Mouse (Mus musculus): ENCODE data around the gene Ap5m1.
"Not testable (repeated sequence)": the region's sequence is repeated elsewhere in the genome, so short reads cannot be mapped to it uniquely, and the experiment has no call there.

Ap5m1 gene

DNA sequence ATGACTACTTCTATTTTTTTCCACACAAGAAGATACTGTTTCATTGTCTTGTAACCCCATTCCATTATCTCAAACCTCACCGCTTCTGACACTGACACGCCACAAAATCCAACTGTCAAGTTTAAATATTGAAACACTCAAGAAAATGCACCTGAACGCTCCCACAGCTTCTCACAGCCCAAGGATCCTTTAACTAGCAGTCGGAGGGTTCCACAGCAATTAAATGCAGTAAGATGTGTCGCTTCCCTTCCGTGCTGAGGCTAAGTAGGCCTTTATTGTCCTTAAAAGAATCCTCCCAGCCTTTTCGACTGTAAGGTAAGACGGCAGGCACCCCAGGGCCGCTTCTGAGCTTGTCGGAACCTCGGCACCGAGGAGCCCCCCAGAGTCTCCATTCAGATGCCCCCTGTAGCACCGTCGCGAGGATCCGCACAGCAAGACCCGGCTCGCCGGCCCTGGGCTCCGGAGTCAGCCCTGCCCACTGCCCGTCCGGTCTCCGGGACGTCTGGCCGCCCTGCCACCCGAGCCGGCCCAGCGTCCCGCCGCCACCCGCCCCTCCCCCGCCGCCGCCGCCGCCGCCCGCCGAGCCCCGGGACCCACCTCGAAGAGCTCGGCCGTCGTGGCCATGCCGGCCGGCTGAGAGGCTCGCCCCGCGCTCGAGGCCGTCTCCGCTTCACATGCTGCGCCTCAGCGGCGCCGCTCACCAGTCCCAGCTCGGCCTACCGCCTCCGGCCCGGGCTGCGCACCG, at the start of gene Ap5m1:
Ap5m1 (plus strand) TSS at position 569 of the 745 bp plus-strand sequence.
- peak; percentile 35 for DNase-seq (ENCODE audit: low spot score)

DNA sequence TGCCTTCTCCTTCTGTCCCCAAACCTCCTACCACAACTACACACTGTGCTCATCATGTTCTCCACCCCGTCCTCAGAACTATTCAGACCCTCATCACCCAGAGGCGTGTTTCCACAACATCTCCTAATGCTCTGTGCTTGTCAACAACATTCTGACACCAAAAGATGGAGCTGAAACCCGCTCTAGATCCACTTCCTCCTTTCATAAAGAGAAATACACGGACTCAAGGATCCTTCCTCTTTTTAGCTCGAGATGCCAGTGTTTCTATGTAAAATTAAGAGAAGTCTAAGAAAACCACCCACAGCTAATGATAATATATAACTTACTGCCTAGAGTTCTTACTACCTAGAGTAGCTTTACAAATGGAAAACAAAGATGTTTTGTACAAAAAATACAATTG, 46.1 kb upstream of the Ap5m1 start:
- DNase-seq (ENCODE audit: low spot score) = no peak

DNA sequence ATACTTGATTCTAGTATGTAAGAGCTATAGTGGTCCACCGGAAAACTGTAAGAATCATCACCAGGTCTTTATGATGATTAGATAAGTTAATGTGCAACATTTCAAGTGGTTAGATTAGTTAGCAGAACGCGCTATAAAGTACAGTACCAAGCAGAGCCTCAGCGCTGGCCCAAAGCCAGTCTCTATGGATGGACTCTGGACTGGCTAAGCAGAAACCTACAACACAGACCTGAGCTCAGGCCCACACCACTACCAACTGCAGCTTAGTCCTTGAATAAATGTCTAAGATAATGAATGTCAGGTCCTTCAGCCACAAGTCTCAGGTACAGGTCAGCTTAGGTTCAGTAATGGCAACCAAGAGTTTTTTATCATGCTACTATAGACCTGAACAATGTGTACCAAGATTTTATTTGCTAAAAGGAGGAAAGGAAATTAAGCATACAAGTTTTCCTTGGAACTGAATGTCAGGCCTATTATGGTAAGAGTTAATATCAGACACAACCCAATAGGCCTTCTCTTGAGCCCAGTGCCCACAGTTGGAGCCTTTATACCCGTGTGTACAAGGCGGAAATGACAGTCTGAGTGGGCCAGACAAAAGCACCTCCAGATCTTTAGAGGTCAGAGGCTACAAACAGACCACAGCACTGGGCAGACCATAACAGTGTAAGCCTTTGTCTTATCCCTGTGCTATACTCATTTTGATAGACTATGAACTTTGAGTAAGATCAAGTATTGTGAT, 38.7 kb upstream of the Ap5m1 start:
- DNase-seq (ENCODE audit: low spot score) = no peak

DNA sequence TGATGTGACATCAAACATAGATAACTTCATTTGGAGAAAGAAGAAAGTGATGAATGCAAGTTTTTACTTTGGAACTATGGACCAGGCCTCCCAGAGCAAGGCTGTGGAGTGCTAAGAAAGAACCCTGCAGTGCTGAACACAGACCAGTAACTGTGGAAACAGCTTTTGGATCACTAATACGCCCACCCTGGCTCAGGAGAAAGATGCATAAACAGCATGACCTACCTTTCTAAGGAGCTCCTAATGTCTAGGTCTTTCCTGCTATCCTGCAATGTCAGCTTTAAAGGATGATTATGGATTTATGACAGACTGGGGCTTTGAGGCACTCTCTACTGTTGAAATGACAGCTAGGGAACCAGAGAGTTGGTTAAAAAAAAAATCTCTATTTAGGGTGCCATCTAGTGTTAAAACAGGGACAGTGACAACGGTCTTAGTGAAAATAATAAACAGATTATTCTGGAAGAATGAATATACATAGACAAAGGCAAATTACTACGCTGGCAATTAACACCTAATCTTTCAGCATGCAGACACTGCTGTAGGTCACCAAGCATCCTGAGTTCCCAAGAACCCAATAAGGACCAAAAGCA, 38.0 kb upstream of the Ap5m1 start:
- DNase-seq (ENCODE audit: low spot score) = no peak

DNA sequence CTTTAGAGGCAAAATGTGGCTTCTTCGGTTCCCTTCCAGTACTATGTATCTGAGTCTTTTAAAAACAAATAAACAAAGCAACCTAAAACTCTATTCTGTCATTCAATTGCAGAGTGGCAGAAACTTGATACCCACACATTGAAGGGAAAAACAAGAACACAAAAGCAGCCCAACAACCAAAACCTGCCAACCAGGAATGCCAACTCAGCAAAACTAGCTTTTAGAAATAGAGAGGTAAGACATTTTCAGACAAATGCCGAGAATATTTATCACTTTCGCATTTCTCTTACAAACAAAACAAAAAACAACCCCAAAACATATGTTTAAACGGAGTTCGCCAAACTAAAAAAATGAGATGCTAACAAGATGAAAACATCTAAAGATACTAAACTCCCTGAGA, 36.9 kb upstream of the Ap5m1 start:
- no peak for DNase-seq (ENCODE audit: low spot score)

DNA sequence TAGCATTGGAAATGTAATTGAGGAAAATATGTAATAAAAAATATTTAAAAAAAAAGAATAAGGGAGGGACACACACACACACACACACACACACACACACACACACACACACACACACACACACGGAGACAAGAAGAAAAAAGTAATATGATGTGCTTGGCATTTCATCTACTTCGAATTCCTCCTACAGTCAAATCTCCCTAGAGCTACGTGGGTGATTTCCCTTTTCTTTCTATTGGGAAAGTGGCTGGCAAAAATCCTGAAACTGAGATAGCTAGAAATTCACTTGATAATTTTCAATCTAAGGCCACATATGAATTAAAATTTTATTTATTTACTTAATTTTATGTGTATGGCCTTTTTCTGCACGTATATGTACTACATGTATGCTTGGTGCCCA, 20.3 kb upstream of the Ap5m1 start:
- DNase-seq (ENCODE audit: low spot score) = no peak

DNA sequence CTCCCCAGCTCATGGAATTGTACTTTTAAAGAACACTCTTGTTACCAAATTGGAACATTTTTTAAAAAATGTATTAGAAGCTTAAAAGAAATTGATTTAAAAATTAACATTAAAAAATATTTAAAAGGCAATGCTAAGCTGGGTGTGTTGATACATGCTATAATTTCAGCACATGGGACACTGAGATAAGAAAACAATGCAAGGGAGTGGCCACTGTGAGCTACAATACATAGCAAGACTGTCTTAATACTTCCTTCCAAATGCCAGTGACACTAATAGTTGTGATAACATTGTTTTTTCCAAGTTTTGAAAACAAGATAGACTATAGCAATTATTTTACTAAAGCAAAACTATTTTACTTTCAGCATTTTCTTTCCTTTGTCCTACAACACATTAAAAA, 16.4 kb upstream of the Ap5m1 start:
- DNase-seq (ENCODE audit: low spot score) = no peak

DNA sequence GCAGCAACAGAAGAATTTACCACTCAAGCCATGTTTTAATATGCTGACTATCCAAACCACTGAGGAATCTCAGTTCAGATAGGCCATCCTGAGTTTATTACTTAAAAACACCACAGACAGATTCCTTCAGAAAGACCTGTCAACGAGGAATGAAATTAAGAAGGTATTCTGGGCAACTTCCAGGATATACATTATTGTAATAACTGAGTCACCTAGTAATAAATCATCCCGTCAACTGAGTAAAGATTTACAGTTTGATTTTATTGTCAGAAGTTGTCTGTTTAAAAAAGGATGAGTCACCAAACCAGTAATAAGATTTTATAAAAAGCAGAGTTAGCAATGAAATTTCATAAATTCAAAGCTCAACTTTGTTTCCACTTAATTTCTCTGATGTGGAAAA, 2.1 kb upstream of the Ap5m1 start:
- DNase-seq (ENCODE audit: low spot score) = no peak

DNA sequence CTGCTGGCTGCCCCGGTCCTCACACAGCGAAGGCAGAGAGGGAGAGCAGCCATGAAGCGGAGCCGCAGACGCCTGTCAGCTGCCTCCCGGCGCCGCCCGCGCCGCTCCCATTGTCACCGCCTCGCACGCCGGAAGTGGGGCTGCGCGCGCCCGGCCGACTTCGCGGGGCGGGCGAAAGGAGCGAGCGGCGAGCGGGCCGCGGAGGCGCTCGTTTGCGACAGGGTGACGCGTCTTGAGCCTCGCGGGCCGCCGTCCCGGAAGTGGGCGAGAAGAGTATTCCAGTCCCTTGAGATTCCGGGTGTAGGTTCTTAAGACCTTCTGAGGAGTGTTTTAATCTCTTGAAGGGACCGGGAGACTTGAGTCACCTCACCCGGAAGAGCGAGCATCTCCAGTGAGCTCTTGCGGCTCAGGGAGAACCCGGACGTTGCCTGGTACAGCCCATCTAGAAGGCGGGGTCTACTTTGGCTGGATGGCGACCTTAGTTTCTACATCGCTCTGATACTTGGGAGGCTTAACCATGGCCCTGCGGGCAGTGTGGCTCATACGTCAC, 452 bp downstream of the Ap5m1 start, which contains the start of gene Exoc5:
Exoc5 (minus strand) TSS at position 380 of the 550 bp plus-strand sequence.
- DNase-seq (ENCODE audit: low spot score) = peak; percentile 89

DNA sequence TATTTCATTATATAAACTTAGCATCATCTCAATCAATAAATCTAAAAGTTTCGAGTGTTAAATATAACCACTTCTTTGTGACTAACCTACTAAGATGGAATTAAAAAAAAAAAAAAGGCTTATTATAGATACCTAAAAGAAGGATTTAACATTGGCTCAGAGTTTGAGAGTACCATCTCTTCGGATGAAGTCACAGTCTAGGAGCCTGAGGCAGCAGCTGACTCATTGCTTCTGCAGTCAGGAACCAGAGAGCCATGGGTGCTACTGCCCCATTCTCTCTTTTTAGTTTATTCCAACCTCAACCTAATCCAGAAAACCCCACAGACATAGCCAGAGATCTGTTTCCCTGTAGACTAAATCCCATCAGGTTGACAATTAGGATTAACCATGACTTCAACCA, 6.9 kb downstream of the Ap5m1 start:
- DNase-seq (ENCODE audit: low spot score) = no peak

DNA sequence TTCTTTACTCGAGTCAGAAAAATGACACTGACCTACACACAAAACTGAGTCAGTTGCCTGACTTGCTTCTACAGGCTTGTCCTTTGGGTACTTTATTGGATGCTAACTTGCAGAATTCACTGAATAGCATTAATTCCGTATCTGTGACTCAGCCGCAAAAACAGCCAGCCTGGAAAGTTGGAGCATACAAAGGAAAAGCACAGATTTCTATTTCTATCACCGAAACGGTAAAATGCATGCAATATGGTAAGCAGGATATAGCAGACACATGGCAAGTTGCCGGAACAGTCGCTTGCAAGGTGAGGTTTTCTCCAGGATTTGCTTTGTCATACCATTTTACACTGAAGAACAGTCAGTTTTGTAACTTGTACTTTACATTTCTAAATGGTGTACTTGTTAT, 8.0 kb downstream of the Ap5m1 start:
- DNase-seq (ENCODE audit: low spot score) = no peak

DNA sequence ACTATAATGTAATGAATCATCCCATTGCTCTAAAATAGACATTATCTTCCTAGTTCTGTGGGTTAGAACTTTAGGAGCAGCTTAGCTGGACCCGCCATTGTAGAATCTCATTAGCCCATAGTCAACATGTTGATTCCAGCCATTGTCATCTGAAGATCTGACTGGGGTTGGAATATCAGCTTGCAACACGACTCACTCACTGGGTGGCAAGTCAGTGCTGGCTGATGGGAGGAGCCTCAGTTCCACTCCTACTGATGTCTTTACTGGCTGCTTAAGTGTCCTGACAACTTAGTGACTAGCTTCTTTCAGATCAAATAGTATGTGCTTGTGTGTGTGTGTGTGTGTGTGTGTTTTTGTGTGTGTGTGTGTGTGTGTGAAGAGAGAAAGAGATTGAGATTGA, 8.5 kb downstream of the Ap5m1 start:
- no peak for DNase-seq (ENCODE audit: low spot score)

DNA sequence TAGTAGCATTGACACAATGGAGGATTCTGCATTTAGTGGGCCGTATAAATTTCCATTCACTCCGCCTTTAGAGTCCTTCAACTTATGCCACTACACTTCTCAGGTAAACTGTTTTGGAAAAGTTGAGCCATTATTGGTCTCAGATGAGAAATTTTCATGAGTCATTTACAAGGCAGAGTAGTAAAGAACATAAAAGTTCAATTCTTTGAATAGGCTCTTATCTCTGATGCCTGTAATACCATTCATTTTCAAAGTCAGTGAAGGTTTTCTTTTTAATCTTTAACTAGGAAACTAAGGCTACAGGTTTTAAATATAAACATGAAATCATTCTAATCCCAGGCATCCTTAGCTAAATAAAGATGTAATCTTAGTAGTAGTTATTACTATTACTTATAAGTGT, 12.9 kb downstream of the Ap5m1 start:
- no peak for DNase-seq (ENCODE audit: low spot score)

DNA sequence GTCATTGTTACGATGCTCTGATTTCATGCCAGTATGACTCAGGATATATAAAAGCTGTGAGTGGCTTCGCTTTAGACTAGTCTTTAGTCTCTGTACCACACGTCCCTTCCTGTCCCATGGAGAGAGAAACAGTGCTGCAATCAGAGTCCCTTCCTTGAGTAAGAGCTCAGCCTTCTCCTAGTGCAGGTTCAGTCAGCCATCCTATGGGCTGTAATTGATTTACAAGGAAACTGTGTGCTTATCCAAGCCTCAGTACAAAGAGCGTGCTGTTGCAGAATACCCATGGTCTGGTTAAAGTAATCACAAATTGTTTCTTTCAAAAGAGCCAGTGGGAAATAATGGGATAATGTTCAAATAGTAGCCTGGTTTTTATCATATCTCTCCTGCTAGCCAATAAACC, 20.6 kb downstream of the Ap5m1 start:
- no peak for DNase-seq (ENCODE audit: low spot score)

DNA sequence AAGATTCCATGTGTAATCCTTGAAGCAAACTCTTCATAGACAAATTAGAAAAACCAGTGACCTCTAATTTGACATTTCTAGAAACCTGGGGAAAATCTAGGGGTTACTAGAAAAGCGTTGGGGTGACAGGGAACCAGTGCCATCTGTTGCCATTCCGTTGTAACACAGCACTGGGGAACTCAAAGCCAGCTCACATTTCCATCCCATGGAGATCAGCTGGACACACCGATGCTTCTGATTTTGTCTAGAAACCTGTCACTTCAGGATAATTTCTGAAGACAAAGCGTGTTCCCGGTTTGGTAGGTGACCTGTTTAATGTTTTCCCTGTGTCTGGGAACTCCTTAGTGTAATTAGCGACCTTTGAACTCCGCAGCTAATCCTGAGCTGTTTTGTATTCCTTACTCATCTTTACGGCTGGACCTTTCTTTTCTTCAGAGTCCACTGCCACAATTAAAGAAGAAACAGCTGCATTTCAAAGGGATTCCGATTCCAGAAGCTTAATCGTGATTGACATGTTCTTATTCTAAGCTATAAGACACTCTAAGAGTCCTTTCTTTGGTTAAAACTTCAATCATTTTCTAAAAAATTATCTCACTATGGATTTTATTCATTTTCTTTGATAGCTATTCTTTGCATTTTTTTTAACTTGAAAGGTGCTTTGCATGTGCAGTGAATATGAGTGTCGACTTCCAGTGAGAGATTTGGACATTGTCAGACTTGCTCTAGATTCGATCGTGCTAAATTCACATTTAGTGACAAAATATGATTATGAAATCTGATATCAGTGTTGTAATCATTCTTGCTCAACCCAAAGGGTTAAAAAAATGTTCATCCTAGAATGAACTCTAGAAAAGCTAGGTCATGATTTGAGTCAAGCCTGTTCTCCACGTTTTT, 22.5 kb downstream of the Ap5m1 start:
- DNase-seq (ENCODE audit: low spot score) = no peak

DNA sequence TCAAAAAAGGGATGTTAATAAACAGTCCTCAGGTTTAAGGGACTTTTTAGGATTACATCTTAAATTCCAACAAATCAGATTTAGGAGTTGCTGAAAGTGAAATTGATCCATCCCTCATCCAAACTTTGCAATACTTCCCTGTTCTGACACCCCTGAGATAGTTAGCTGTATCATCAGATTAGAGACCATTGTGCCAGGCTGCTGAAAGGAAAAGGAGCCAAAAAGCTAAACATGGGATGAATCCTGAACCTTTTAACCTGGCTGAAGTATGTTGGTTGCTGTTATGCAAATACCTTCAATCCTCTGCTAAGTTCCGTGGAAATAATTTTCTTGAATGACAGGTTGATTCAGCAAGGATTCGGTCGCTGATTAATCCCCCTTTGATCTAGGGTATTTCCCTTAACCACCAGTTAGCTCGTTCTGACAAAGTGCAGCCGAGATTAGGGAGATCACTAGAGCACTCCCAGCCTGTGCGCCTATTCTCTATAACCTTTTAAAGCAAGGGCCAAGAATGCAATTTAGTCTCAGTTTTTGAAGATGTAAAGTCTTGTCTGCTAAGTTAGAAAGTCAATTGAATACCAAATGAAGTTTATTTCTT, 23.7 kb downstream of the Ap5m1 start:
- DNase-seq (ENCODE audit: low spot score) = no peak

DNA sequence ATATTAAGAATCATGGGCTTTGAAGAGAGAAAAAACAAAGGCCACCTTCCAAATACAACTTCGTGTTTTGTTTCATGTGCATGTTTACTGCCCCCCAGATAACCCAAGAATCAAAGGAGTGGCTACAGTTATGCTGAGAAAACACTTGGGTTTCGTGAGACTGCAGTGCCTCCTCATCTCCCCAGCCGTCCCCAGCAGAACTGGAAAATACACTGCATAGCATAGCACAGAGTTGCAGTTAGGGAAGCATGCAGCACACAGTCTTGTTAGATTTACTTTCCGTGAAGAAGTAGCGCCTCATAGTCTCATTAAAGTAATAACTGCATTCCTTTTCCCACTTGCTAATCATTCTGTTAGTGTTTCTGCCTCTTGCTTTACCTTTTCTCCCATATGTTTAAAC, 24.2 kb downstream of the Ap5m1 start:
- no peak for DNase-seq (ENCODE audit: low spot score)

DNA sequence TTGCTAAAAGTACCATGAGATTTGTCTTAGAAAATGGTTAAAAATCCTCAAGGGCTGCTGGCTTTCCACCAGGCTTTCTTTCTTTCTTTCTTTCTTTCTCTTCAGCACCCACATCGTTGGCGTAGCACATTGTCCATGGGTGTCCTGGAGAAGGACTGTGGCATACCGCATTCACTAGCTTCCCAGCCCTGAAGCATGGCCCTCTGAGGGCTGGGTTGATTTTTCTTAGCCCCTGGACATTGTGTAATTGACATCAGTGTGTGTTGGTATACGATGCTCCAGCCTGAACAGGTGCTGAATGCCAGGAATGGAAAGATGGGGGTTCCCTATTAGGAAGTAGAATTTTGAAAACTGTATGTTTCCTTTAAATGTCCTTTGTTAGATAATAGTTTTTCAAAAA, 25.4 kb downstream of the Ap5m1 start:
- no peak for DNase-seq (ENCODE audit: low spot score)

DNA sequence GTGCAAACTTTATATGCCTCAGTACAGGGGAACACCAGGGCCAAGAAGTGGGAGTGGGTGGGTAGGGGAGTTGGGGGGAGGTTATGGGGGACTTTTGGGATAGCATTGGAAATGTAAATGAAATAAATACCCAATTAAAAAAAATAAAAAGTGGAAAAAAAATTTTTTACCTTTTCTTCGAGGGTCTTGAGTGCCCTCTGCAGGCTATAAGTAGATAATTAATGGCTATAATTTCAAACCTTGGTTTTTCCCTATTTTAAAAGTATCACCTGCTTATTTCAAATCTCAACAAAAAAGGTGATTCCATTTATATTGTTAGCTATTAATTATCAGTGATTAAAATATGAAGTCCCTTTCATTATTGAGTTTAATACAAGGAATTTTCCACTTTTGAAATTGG, 25.9 kb downstream of the Ap5m1 start:
- not testable (repeated sequence) for DNase-seq (ENCODE audit: low spot score)

DNA sequence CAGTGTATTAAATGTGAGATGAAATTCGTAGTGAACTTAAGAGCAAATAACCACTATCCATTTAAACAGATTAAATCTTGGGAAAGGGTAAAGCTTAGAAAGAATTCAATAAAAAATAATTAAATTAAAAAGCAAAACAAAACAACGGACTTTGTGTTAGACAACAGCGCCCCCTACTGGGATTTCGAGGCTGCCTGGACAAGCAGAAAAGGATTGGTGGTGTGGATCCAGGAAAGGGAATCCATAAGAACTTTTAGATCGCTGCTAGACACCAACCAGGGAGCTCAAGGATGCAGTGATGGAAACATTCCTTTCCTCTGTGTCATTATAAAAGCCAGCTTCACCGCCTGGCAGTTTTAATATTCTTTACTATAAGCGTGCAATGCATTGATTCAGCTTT, 52.5 kb downstream of the Ap5m1 start:
- peak; percentile 47 for DNase-seq (ENCODE audit: low spot score)

DNA sequence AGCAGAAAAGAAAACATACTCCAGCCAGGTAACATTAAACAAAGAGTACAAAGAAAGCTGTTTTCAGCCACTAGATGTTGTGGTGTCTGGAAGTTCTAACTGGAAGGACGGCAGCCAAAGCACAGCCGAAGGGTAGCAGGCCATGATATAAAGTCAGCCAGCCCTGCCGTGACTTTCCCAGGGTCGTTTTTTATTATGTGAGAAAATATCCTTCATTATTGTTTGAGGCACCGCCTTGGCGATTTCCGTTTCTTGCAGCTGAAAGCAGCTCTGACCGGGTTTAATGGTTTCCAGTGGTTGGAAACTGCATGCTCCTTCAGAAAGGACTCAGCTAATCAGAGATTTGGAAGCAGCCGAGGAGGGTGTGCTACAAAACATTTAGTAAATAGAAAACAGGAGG, 55.8 kb downstream of the Ap5m1 start:
- no peak for DNase-seq (ENCODE audit: low spot score)
